Mouse (Mus musculus) embryonic facial prominence, embryonic 15.5 days (tissue): ENCODE measurements at regions not wholly inside any gene's neighbourhood (a gene's known extent, or its start where the extent isn't known, plus 50 kb on each side); places are given as distances from the start of the nearest gene placed in this dataset.

ENCODE experiments used
- ATAC-seq: fragments of 200-750 bp; cut with Nextera tagmentation; 2 replicates; pipeline ENCODE4 v1.8.0; 2017; ENCODE audit warnings: low read depth, moderate TSS enrichment; ENCODE audit not compliant: insufficient number of reproducible peaks, low FRiP score, low TSS enrichment
- H3K27ac ChIP-seq: fragments of 300-500 bp; sonication (generic); replicated peaks from 2 replicates; pipeline ENCODE4 v1.5.1; 2015; ENCODE audit warnings: mild to moderate bottlenecking, inconsistent platforms
- H3K27me3 ChIP-seq: fragments of 300-500 bp; sonication (generic); 2 replicates; pipeline ENCODE4 v1.6.1; 2015; ENCODE audit warnings: inconsistent platforms
- H3K36me3 ChIP-seq: fragments of 300-500 bp; sonication (generic); 2 replicates; pipeline ENCODE4 v1.6.1; 2015; ENCODE audit warnings: mild to moderate bottlenecking, inconsistent platforms
- H3K4me1 ChIP-seq: fragments of 300-500 bp; sonication (generic); 2 replicates; pipeline ENCODE4 v1.6.1; 2015; ENCODE audit warnings: inconsistent platforms
- H3K4me2 ChIP-seq: fragments of 300-500 bp; sonication (generic); replicated peaks from 2 replicates; pipeline ENCODE4 v1.6.1; 2015; ENCODE audit warnings: mild to moderate bottlenecking, inconsistent platforms
- H3K4me3 ChIP-seq: fragments of 300-500 bp; sonication (generic); replicated peaks from 2 replicates; pipeline ENCODE4 v1.5.1; 2015; ENCODE audit warnings: mild to moderate bottlenecking, inconsistent platforms
- H3K9ac ChIP-seq: fragments of 300-500 bp; sonication (generic); 2 replicates; pipeline ENCODE4 v1.6.1; 2015; ENCODE audit warnings: inconsistent platforms
- H3K9me3 ChIP-seq: fragments of 300-500 bp; sonication (generic); replicated peaks from 2 replicates; pipeline ENCODE4 v1.6.1; 2016; ENCODE audit warnings: inconsistent platforms
- WGBS: fragments of 180-500 bp; shearing (Covaris S2); methylation state at CpG from one replicate; pipeline ENCODE4 v1.1.7; 2015; 5-methylcytosine and 5-hydroxymethylcytosine counted together

DNA sequence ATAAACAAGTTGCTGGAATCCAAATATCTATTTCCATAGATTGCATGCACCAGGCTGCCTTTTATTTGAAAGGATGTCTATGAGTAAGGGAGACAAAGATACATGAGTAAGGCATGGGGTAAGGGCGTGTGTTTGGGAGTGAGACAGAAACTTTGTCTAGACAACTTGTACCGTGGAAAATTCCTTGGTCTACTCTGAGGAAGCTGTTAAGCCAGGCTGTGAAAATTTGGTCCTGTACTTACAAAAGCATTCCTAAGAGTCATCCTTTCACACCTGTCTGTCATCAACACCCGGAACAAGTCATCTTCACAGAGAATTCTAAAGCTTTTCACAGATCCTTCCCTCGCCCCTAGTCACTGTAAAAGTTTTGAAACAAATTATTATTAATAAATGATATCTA lies 193.1 kb upstream of the Cdh6 start:
- no peak overlapping the region for H3K4me2 ChIP-seq
- no peak overlapping the region for H3K27ac ChIP-seq
- WGBS, result 52% methylated on average over 4 of the region's 4 CpGs
- no peaks in the 10 kb centered on the region for H3K9me3 ChIP-seq
- no peak for ATAC-seq
- H3K4me1 ChIP-seq, result no peaks in the 10 kb centered on the region
- H3K27me3 ChIP-seq, result no peaks in the 10 kb centered on the region
- H3K9ac ChIP-seq, result no peak overlapping the region
- H3K4me3 ChIP-seq, result no peak overlapping the region
- H3K36me3 ChIP-seq, result no peaks in the 10 kb centered on the region

DNA sequence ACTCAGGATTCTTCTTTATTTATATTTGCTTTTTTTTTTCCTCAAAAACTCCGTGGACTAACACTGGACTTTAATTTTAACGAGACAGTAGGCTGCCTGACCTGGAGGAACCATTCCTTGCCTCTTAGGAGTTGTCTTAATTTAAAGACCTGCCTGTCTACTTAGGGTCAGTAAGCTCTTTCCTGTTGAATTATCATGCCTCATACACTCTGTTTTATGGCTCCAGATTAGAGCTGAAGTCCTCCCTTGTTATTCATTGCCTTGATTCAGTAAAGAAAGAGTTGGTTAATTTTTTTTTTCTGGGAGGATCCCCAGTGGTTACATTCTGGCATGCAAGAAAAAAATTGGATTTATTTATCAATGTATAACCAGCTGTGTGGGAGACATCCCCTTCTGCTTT lies 187.3 kb upstream of the Cdh6 start:
- H3K4me1 ChIP-seq, result no peaks in the 10 kb centered on the region
- no peak for ATAC-seq
- no peak overlapping the region for H3K4me2 ChIP-seq
- no peaks in the 10 kb centered on the region for H3K36me3 ChIP-seq
- no peaks in the 10 kb centered on the region for H3K27me3 ChIP-seq
- no peaks in the 10 kb centered on the region for H3K9me3 ChIP-seq
- H3K4me3 ChIP-seq, result no peak overlapping the region
- no peak overlapping the region for H3K27ac ChIP-seq
- 46% methylated on average over 2 of the region's 2 CpGs for WGBS
- no peak overlapping the region for H3K9ac ChIP-seq

DNA sequence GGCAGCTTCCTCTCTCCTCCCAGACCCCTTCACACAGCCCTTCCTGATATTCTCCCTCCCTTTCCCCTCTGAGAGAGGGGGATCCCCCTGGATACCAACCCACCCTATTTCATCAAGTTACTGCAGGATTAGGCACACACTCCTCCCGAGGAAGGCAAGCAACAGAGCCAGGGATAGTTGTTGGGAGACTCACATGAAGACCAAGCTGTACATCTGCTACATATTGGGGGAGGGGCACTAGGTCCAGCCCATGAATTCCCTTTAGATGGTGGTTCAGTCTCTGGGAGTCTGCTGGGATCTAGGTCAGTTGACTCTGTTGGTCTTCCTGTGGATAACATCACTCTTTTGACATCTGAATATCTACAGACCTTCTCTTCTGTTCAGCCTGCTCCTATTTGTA lies 185.6 kb upstream of the Cdh6 start:
- no peak overlapping the region for H3K4me3 ChIP-seq
- WGBS, result 25% methylated on average over 1 of the region's 1 CpGs
- no peak overlapping the region for H3K9ac ChIP-seq
- H3K27ac ChIP-seq, result no peak overlapping the region
- ATAC-seq, result no peak
- H3K36me3 ChIP-seq, result no peaks in the 10 kb centered on the region
- no peaks in the 10 kb centered on the region for H3K27me3 ChIP-seq
- no peaks in the 10 kb centered on the region for H3K4me1 ChIP-seq
- H3K9me3 ChIP-seq, result no peaks in the 10 kb centered on the region
- no peak overlapping the region for H3K4me2 ChIP-seq

DNA sequence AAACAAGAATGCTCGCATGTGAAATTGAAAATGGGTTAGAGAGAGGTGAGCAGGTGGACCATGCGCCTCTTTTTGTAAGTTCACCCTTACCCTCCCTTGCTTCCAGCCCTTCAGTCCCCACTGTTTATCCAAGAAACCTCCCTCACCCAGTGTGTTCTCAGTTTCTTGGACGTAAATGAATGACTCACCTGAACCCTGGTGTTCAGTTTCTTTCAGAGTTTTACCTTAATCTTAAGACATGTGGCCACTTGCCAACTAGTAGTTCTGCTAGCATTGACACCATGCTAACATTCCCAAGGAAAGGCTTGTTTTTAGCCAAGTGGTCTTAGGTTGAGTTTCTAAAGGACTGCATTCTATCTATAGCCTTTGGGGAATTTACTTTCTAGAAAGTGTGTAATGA lies 176.8 kb upstream of the Cdh6 start:
- H3K4me1 ChIP-seq, result no peaks in the 10 kb centered on the region

DNA sequence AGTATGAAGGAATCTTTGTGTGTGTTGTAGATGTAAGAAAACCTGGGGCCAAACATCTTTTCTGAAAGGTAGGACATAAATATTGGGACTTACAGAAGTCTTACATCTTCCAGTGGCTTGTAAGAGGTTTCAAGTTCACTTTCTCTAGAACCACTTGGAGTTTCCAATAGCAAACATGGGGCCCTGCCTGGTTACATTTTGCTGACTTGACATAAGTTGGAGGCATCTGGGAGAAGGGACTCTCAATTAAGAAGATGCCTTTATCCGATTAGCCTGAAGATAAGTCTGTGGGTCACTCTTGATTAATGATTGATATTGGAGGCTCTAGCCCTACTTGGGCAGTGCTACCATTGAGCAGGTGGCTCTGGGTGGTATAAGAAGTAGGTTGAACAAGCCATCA lies 162.9 kb upstream of the Cdh6 start:
- no peaks in the 10 kb centered on the region for H3K4me1 ChIP-seq
- 95% methylated on average over 1 of the region's 1 CpGs for WGBS
- no peaks in the 10 kb centered on the region for H3K27me3 ChIP-seq
- H3K4me2 ChIP-seq, result no peak overlapping the region
- no peak overlapping the region for H3K27ac ChIP-seq
- no peak for ATAC-seq
- no peaks in the 10 kb centered on the region for H3K36me3 ChIP-seq
- no peaks in the 10 kb centered on the region for H3K9me3 ChIP-seq
- H3K4me3 ChIP-seq, result no peak overlapping the region
- no peak overlapping the region for H3K9ac ChIP-seq

More for the DNA sequence above, 176.8 kb upstream of the Cdh6 start:
- Histone ChIP-seq H3K27me3 (no peaks in the 10 kb centered on the region), H3K9ac (no peak overlapping the region), H3K4me3 (no peak overlapping the region), H3K36me3 (no peaks in the 10 kb centered on the region), H3K9me3 (no peaks in the 10 kb centered on the region), H3K4me2 (no peak overlapping the region), H3K27ac (no peak overlapping the region)
- 81% methylated on average over 3 of the region's 3 CpGs for WGBS
- ATAC-seq, result no peak

DNA sequence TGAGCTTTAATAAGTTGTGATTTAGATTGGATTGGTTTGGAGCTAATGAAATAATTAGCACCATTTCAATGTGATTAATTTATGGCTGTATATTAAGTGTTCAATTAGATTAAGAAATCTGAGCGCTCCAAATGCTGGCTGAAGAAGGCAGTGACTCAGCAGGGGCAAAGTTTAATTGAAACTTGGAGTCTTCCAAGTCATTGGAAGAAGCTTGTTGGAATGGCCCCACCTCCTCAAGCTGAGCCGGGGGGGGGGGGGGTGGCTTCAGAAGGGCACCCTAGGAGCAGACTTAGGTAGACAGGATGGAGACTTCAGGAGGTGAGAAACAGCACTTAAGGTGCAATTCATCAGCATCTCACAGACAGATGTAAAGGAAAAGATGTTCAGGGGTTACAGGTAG lies 151.0 kb upstream of the Cdh6 start:
- no peak overlapping the region for H3K4me3 ChIP-seq
- H3K9ac ChIP-seq, result no peak overlapping the region
- no peaks in the 10 kb centered on the region for H3K9me3 ChIP-seq
- WGBS, result 58% methylated on average over 2 of the region's 2 CpGs
- H3K36me3 ChIP-seq, result no peaks in the 10 kb centered on the region
- no peaks in the 10 kb centered on the region for H3K27me3 ChIP-seq
- ATAC-seq, result no peak
- no peak overlapping the region for H3K27ac ChIP-seq
- H3K4me1 ChIP-seq, result no peaks in the 10 kb centered on the region
- no peak overlapping the region for H3K4me2 ChIP-seq

DNA sequence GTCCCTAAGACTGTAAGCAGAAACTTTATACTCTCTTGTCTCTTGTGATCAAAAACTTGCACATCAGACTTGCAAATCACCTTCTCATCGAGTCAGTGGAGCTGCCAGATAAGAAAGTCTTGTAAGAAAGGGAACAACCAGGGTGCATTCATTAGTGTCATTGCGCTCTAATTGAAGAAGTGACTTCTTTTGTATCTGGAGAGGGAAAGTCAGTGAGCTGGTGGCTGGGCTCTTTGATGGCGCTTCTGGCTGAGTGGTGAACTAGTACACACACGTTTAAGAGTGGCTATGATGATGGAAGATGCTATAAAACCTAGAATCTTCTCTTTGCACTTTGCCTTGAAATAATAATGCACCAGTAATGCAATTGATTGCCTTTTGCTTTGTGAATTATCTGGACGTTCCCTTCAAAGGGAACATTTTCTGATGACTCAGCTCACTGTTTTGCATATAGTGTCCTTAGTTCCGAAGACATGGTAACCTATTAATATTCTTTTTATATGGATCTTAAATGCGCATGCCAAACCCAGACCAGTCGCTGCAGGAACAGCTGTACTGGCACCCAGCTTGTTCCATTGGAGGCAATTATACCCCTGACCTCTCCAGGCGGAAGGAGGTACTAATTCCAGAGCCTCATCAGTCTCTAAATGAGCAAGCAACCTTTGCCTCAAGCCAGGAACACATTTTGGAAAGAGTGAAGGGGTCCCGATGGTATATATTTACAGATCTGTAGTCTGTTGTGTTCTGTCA lies 147.3 kb upstream of the Cdh6 start:
- H3K9ac ChIP-seq, result no peak overlapping the region
- H3K27ac ChIP-seq, result no peak overlapping the region
- WGBS, result 54% methylated on average over 10 of the region's 10 CpGs
- H3K9me3 ChIP-seq, result no peaks in the 10 kb centered on the region
- no peaks in the 10 kb centered on the region for H3K27me3 ChIP-seq
- no peak for ATAC-seq
- H3K4me3 ChIP-seq, result no peak overlapping the region
- H3K4me1 ChIP-seq, result no peaks in the 10 kb centered on the region
- H3K4me2 ChIP-seq, result no peak overlapping the region
- no peaks in the 10 kb centered on the region for H3K36me3 ChIP-seq

DNA sequence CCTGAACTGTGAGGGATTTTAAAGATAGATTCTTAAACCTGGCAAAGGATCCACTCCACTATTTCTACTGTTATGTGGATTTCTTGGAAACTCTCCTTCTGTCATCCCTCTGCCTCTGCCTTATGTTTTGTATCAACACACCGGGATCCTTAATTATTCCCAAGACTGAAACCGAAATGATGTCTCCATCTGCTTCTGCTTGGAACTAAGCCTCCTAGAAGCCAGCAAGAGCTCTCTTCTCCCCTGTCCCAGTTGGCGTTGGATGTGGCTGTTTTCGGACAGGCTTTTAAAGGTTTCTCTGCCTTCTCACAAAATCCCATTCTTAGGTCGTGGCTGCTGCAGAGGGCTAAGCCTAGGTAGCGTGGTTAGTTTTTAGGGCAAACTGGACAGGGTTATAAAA lies 131.1 kb upstream of the Cdh6 start:
- H3K4me2 ChIP-seq, result no peak overlapping the region
- no peaks in the 10 kb centered on the region for H3K27me3 ChIP-seq
- H3K27ac ChIP-seq, result no peak overlapping the region
- H3K9me3 ChIP-seq, result no peaks in the 10 kb centered on the region
- WGBS, result 62% methylated on average over 6 of the region's 6 CpGs
- ATAC-seq, result no peak
- H3K4me3 ChIP-seq, result no peak overlapping the region
- no peaks in the 10 kb centered on the region for H3K36me3 ChIP-seq
- no peak overlapping the region for H3K9ac ChIP-seq
- H3K4me1 ChIP-seq, result no peaks in the 10 kb centered on the region

DNA sequence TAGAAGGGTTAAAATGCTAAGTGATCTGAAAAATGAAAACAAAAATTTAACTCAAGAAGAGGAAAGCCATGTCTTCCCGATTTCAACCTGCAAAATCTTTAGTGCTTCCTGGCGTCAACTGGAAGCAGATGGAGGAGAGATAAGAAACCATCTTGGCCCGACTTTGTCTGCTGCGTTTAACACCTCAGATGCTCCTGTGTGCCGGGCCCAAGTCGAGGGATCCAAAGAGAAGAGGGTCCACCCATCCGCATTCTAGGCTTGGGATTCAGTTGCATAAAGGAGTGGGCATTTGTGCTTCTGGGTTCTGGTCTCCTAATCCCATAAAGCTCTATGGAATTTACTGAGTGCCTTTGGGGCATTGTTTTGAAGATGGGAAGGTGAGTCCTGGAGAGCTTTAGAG lies 130.0 kb upstream of the Cdh6 start:
- H3K27me3 ChIP-seq, result no peaks in the 10 kb centered on the region
- H3K27ac ChIP-seq, result no peak overlapping the region
- H3K4me3 ChIP-seq, result no peak overlapping the region
- WGBS, result 76% methylated on average over 7 of the region's 7 CpGs
- no peak for ATAC-seq
- H3K4me1 ChIP-seq, result no peaks in the 10 kb centered on the region
- no peak overlapping the region for H3K4me2 ChIP-seq
- no peak overlapping the region for H3K9ac ChIP-seq
- H3K9me3 ChIP-seq, result no peaks in the 10 kb centered on the region
- H3K36me3 ChIP-seq, result no peaks in the 10 kb centered on the region

DNA sequence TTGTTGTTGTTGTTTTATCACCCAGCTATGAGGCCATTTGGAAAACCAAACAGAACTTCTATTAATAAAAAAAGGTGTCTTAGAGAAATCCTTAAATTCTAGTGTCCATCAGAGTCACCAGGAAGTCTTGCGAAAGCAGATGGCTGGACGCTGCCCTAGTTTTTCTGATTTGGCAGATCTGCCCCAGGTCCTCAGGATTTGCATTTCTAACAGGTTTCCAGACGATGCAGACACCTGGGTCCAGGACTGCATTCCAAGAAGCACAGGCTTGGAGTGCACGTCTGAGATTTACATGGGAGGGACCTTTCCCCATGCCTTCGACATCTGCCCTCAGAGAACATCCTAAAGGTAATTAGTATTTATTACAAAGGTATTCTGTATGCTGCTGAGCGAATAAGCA lies 129.2 kb upstream of the Cdh6 start:
- WGBS, result 71% methylated on average over 6 of the region's 6 CpGs
- no peak overlapping the region for H3K9ac ChIP-seq
- no peaks in the 10 kb centered on the region for H3K4me1 ChIP-seq
- no peak overlapping the region for H3K4me3 ChIP-seq
- no peak overlapping the region for H3K27ac ChIP-seq
- H3K9me3 ChIP-seq, result no peaks in the 10 kb centered on the region
- no peak overlapping the region for H3K4me2 ChIP-seq
- no peaks in the 10 kb centered on the region for H3K27me3 ChIP-seq
- no peaks in the 10 kb centered on the region for H3K36me3 ChIP-seq
- ATAC-seq, result no peak

DNA sequence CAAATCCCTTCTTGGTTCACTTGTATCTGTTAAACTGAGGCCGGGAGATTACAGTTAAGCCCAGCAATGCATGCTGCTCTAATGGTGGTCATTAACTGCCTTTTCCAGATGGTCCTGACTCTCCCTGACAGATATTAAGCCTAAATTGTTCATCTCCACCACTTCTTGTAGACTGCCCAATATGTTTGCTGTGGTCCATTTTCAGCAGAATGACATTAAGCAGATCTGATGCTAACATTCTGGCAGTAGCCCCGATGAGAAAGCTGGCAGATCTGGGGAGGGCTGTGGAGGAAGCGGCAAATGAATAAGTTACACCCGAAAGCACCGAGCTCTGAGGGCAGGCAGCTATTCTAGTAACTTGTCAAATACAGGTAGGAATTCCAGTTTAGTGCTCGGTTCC lies 123.5 kb upstream of the Cdh6 start:
- no peak overlapping the region for H3K9ac ChIP-seq
- 52% methylated on average over 6 of the region's 6 CpGs for WGBS
- no peaks in the 10 kb centered on the region for H3K27me3 ChIP-seq
- no peak overlapping the region for H3K4me3 ChIP-seq
- H3K4me2 ChIP-seq, result no peak overlapping the region
- no peaks in the 10 kb centered on the region for H3K9me3 ChIP-seq
- no peaks in the 10 kb centered on the region for H3K36me3 ChIP-seq
- no peak for ATAC-seq
- H3K4me1 ChIP-seq, result no peaks in the 10 kb centered on the region
- no peak overlapping the region for H3K27ac ChIP-seq

DNA sequence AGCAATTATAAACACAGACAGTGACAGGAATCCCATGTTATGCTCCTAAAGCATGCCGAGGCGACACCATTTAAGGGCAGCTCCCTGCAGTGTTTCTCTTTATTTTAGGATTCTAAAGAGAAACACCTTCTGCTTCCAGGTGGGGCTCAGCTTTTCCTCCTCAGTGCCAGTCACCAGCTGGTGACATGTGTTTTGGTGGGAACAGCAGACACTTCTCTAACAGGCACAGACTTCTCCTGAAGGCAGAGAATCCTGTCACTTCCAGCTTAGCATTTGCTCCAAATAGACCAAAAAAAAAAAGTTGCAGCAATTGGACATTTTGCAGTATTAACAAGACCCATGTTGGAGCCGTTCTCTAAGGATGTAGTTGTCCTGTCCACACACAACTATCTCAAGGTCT lies 115.6 kb upstream of the Cdh6 start:
- Histone ChIP-seq H3K4me2 (no peak overlapping the region), H3K4me3 (no peak overlapping the region), H3K27ac (no peak overlapping the region), H3K9me3 (no peaks in the 10 kb centered on the region), H3K27me3 (no peaks in the 10 kb centered on the region), H3K9ac (no peak overlapping the region), H3K36me3 (no peaks in the 10 kb centered on the region), H3K4me1 (no peaks in the 10 kb centered on the region)
- 79% methylated on average over 3 of the region's 3 CpGs for WGBS
- no peak for ATAC-seq
